Mouse (Mus musculus) splenic B cell, adult 2 months (primary cell): ENCODE data around the gene Shld2.
"Not testable (repeated sequence)": the region's sequence is repeated elsewhere in the genome, so short reads cannot be mapped to it uniquely, and the experiment has no call there.

Source experiments
- DNase-seq: peaks from one replicate; pipeline ENCODE4 v3.0.0-alpha.2; 2011; ENCODE audit warnings: low read depth, low spot score
- H3K27me3 ChIP-seq: 2 replicates; pipeline ENCODE4 v1.6.1; 2012; ENCODE audit warnings: mild to moderate bottlenecking, low read length, moderate library complexity, mixed read lengths; ENCODE audit not compliant: control insufficient read depth, poor library complexity, insufficient read depth, severe bottlenecking
- H3K36me3 ChIP-seq: 2 replicates; pipeline ENCODE4 v1.6.1; 2012; ENCODE audit warnings: mild to moderate bottlenecking, low read length, moderate library complexity, mixed read lengths; ENCODE audit not compliant: control insufficient read depth, poor library complexity, insufficient read depth, severe bottlenecking

Shld2 gene

DNA sequence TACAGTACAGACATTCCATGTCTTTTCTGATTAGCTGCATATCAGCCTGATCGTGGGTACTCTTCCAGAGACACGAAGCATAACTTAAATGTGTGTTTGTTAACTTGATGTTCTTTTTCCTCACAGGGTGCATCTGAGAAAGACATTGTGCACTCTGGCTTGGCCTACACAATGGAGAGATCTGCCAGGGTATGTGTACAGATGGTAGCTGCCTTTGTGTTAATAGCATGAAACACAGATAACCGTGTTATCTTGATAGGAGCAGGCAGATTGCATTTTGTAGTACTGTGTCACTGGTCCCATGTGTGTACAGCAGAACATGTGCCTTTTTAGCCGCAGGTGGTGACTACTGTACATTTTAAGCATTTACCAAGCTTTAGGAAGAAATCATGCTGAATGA, 31.7 kb upstream of the Shld2 start:
- DNase-seq = no peak
- peaks cover 13% of the 10 kb centered on the region for H3K36me3 ChIP-seq

DNA sequence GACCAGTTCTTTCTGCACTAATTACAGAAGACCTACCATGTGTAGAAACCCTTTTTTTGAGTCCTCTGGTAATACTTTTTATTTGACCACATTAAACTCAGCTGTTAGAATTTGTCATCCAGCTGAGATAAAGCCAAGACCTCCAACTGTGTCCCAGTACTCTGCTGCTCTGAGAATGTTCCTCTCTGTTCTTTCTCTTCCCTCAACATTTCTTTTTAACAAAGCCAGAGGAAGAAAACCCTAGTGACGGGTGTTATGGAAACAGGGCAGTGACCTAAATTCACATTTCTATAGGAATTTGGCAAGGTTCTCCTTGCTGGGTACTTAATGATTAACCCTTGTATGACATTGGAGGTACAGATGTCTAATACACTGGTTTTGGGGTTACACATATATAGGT, 29.2 kb upstream of the Shld2 start:
- peaks cover 16% of the 10 kb centered on the region for H3K36me3 ChIP-seq
- DNase-seq = no peak
- H3K27me3 ChIP-seq = no peaks in the 10 kb centered on the region

More for the DNA sequence above, 31.7 kb upstream of the Shld2 start:
- no peaks in the 10 kb centered on the region for H3K27me3 ChIP-seq

DNA sequence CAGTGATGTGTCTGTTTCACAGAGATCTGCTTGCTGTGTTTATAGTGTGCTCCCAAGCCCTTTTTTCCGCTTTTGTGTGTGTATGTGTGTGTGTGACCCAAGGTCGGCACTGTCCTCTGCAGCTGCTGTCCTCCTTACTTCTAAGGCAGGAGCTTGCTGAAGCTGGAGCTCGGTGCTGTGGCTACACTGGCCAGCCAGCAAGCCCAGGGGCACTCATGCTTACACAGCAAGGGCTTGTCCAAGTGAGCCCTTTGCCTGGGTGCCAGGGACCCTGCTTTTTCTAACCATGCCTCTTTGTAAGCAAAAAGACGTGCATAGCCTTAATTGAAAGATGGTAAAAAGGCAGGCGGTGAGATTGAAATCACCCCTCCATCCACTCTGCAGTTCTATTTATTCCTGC, 22.2 kb upstream of the Shld2 start:
- Histone ChIP-seq H3K36me3 (peaks cover 16% of the 10 kb centered on the region), H3K27me3 (no peaks in the 10 kb centered on the region)
- no peak for DNase-seq

DNA sequence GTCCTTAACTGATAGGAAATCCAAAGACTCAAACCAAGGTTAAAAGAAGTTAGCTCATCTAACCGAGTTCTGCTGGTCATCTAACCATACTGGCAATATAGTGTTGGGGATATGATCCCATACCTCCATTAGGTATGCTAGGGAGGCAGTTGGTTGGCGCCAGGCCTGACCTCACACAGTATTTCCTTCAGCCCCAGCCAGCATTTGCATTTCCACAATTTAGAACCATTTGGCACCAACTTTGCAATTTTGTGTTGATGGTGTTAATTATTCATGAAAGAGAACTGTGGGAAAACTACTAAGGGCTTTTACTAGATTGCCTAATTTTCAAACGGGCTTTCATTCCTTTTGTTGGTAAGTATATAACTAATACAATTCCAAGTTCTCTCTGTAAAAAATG, 21.6 kb upstream of the Shld2 start:
- H3K36me3 ChIP-seq = peaks cover 14% of the 10 kb centered on the region
- H3K27me3 ChIP-seq = no peaks in the 10 kb centered on the region
- DNase-seq = no peak

DNA sequence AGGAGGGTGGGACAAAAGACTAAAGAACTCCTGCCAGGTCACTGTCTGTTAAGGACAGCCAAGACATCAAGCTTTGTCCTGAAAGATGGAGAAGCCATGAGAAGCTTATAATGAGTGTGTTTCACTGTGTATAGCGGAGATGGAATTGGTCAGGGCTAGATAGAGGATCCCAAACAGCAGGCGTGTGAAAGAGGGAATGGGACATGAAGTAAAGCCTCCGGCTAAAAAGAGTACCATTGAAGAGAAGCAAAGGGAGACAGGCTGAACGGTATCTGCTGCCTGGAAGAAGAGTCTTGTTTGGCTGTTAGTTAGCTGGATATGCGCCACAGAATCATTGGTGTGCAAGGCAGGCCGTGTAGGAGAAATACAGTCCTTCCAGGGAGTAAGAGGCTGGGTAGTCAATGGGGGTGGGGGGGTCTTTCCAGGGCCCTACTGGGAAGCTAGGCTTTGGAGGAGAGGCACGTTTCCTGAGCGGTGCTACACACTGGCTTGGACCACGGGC, 20.4 kb upstream of the Shld2 start:
- DNase-seq = no peak
- Histone ChIP-seq H3K27me3 (no peaks in the 10 kb centered on the region), H3K36me3 (peaks cover 12% of the 10 kb centered on the region)

DNA sequence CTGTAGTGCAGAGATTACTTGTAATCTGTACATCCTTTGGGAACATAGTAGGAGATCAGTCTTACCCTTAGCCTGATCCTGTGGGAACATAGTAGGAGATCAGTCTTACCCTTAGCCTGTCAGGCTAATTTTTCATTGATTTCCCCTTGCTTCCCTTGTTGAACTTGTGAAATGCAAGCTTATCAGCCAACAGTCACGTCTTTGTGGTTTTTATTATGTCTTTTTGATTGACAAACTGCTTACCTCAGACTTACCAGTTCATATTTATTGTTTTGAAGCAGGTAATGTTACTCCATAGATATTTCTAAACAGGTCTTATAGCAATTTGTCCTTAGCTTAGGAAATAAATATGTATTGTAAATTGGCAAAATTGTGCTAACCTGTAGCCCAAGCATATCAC, 17.3 kb upstream of the Shld2 start:
- no peak for DNase-seq
- H3K36me3 ChIP-seq = peaks cover 19% of the 10 kb centered on the region
- H3K27me3 ChIP-seq = no peaks in the 10 kb centered on the region

DNA sequence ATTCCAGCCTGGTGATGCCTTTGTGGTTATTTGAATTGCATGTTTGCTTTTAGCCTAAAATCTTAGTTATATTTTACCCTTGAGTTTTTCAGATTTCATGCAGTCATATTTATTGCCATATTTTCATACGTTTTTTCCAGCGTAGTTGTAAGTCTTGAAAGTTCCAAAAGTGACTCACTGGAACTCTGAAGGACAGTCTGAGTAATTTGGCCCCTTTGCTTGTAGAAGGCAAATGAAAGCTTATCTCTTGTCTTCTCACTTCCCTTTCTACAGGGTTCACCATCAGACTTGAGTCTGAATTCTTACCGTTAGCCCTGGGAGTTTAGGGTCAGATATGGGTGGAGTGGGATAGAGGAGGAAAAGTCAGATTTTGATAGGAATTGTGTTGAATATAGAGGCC, 16.3 kb upstream of the Shld2 start:
- Histone ChIP-seq H3K27me3 (no peaks in the 10 kb centered on the region), H3K36me3 (peaks cover 17% of the 10 kb centered on the region)
- no peak for DNase-seq

GRCm38 (mm10) chr14:34323576-34324085, 13.3 kb upstream of the Shld2 start:
- DNase-seq = no peak
- Histone ChIP-seq H3K27me3 (no peaks in the 10 kb centered on the region), H3K36me3 (peaks cover 9% of the 10 kb centered on the region)

GRCm38 (mm10) chr14:34318113-34318512, 7.8 kb upstream of the Shld2 start:
- DNase-seq = no peak
- Histone ChIP-seq H3K27me3 (no peaks in the 10 kb centered on the region), H3K36me3 (0 out of 2 replicates have a peak, but pooled peaks cover 2% of the 10 kb centered on the region)

DNA sequence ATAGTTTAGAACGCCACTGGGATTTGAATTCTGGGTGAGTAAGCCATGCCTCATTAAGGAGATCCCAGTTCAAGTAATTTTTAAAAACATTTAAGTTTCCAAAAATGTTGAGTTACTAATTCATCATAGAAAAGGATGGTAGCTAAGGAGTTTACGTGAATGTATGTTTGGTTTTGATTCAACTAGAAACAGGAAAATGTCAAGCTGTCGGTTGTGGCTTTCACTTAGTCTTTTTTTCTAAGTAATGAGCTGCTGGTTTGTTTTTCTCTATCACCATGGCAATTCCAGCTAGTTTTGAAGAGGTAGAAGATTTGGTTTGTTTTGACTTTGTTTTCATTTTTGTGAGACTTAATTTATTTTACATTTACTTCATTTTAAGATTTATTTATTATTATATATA, 7.1 kb upstream of the Shld2 start:
- H3K36me3 ChIP-seq = 0 out of 2 replicates have a peak, but pooled peaks cover 2% of the 10 kb centered on the region
- no peak for DNase-seq
- H3K27me3 ChIP-seq = no peaks in the 10 kb centered on the region

DNA sequence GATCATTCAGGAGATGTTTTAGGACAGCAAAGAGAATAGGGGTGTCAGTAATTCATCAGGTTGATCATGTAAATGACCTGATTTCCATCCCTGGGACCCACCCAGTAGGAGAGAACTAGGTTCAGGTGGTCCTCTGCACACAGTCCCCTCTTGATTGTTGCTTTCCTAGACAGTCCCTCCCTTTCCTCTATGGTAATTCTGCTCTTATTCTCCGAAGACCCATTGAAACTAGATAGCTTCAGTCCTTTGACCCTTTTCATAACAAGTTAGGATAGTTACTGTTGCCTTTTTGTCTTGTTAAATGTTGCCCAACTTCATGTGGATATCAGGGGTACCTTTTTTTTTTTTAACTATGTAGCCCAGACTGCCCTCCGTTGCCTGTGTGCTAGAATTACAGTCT, 6.1 kb upstream of the Shld2 start:
- Histone ChIP-seq H3K36me3 (0 out of 2 replicates have a peak, but pooled peaks cover 2% of the 10 kb centered on the region), H3K27me3 (no peaks in the 10 kb centered on the region)
- DNase-seq = no peak

GRCm38 (mm10) chr14:34314796-34315195, 4.5 kb upstream of the Shld2 start:
- Histone ChIP-seq H3K36me3 (0 out of 2 replicates have a peak, but pooled peaks cover 2% of the 10 kb centered on the region), H3K27me3 (no peaks in the 10 kb centered on the region)
- DNase-seq = no peak

- not testable (repeated sequence) for DNase-seq, H3K36me3 ChIP-seq, H3K27me3 ChIP-seq
Observed at GRCm38 (mm10) chr14:34314383-34314782, 4.1 kb upstream of the Shld2 start.

- H3K27me3 ChIP-seq = no peaks in the 10 kb centered on the region
- DNase-seq = no peak
- H3K36me3 ChIP-seq = 0 out of 2 replicates have a peak, but pooled peaks cover 2% of the 10 kb centered on the region
Observed at GRCm38 (mm10) chr14:34313612-34314011, 3.3 kb upstream of the Shld2 start.

GRCm38 (mm10) chr14:34312339-34313048, 2.2 kb upstream of the Shld2 start:
- Histone ChIP-seq H3K36me3 (0 out of 2 replicates have a peak, but pooled peaks cover 2% of the 10 kb centered on the region), H3K27me3 (no peaks in the 10 kb centered on the region)
- no peak for DNase-seq
